Mouse (Mus musculus) intestine, postnatal 0 days (tissue): ENCODE results near the gene Rps6kl1. TPM values are rescaled to one million over a fixed set of nuclear protein-coding genes. Genes with fewer than 3 reads are reported as not detected.

Source experiments
- ATAC-seq: fragments of 200-750 bp; cut with Nextera tagmentation; 2 replicates; pipeline ENCODE4 v1.8.0; 2017; ENCODE audit warnings: mild to moderate bottlenecking, moderate TSS enrichment, moderate library complexity
- H3K27ac ChIP-seq: fragments of 300-500 bp; sonication (generic); 2 replicates; pipeline ENCODE4 v1.5.1; 2014; ENCODE audit warnings: mild to moderate bottlenecking, low read depth, low read length, moderate library complexity
- H3K27me3 ChIP-seq: fragments of 300-500 bp; sonication (generic); replicated peaks from 2 replicates; pipeline ENCODE4 v1.6.1; 2014; ENCODE audit warnings: low read length, mixed read lengths; ENCODE audit not compliant: control insufficient read depth, insufficient read depth
- H3K36me3 ChIP-seq: fragments of 300-500 bp; sonication (generic); 2 replicates; pipeline ENCODE4 v1.6.1; 2014; ENCODE audit warnings: mild to moderate bottlenecking, moderate library complexity; ENCODE audit not compliant: control insufficient read depth, insufficient read depth
- H3K4me1 ChIP-seq: fragments of 300-500 bp; sonication (generic); replicated peaks from 2 replicates; pipeline ENCODE4 v1.6.1; 2014; ENCODE audit warnings: antibody characterized with exemption, low read length, mixed read lengths; ENCODE audit not compliant: control insufficient read depth, insufficient read depth
- H3K4me2 ChIP-seq: fragments of 300-500 bp; sonication (generic); replicated peaks from 2 replicates; pipeline ENCODE4 v1.6.1; 2014; ENCODE audit warnings: low read depth, mild to moderate bottlenecking, moderate library complexity
- H3K4me3 ChIP-seq: fragments of 300-500 bp; sonication (generic); 2 replicates; pipeline ENCODE4 v1.5.1; 2014; ENCODE audit warnings: low read depth, low read length
- H3K9ac ChIP-seq: fragments of 300-500 bp; sonication (generic); 2 replicates; pipeline ENCODE4 v1.6.1; 2014; ENCODE audit warnings: mild to moderate bottlenecking, low read depth, low read length
- H3K9me3 ChIP-seq: fragments of 300-500 bp; sonication (generic); 2 replicates; pipeline ENCODE4 v1.6.1; 2016; ENCODE audit warnings: mixed run types; ENCODE audit not compliant: control insufficient read depth
- CTCF ChIP-seq: sonication (generic); IDR thresholded peaks from 2 replicates; pipeline ENCODE4 v1.5.1; 2016; ENCODE audit warnings: low read depth, mild to moderate bottlenecking, control low read depth, antibody characterized with exemption, moderate library complexity
- WGBS: fragments of 180-500 bp; shearing (Covaris S2); extraction: QIAGEN DNeasy Blood & Tissue Kit; methylation state at CpG from one replicate; pipeline ENCODE4 v1.1.7; 2014; 5-methylcytosine and 5-hydroxymethylcytosine counted together
- polyA plus RNA-seq: library from polyadenylated mRNA; unstranded; fragments of >200 nt; fragmentation: Nextera tagmentation; extraction: Ambion mirVana; gene quantifications from 2 replicates; pipeline ENCODE4 v1.2.1, GENCODE M21; 2015

Gene Rps6kl1
- polyA plus RNA-seq, 1 experiment from 2014 or later: 1.3 TPM

DNA sequence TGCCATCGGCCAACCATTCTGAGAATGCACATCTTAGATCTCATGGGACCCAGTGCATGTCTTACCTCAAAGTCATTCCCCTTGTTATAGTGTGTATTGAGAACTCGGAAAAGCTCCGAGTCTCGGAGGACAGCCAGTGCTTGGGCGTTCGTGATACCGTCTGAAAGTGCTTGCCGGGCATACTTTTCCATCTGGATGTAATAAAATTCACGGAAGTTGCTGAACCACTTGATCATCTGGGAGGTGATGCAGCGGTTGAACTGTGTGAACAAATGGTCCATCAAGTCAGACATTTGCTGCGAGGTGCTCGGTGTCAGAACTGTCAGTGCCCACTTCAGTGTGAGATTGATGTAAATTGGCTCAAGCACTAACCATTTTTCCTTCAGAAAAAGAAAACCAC lies 63.2 kb downstream of the Rps6kl1 start:
- H3K4me1 ChIP-seq: no peaks in the 10 kb centered on the region
- no peak for TF ChIP-seq CTCF
- no peaks in the 10 kb centered on the region for H3K9me3 ChIP-seq
- no peak overlapping the region for H3K4me3 ChIP-seq
- no peak overlapping the region for H3K27ac ChIP-seq
- H3K4me2 ChIP-seq: no peak overlapping the region
- no peaks in the 10 kb centered on the region for H3K27me3 ChIP-seq
- ATAC-seq: no peak
- 93% methylated on average over 12 of the region's 12 CpGs for WGBS
- no peak overlapping the region for H3K9ac ChIP-seq
- peaks cover 4% of the 10 kb centered on the region for H3K36me3 ChIP-seq

Other genes starting within 250 kb of the Rps6kl1 start
- 91.3 and 97.3 TPM in 2 replicates for gene Fcf1, start 180.4 kb downstream of the Rps6kl1 start, polyA plus RNA-seq
- 5.1 and 5.5 TPM in 2 replicates for gene Arel1, start 180.4 kb downstream of the Rps6kl1 start, polyA plus RNA-seq
- 12.4 and 12.8 TPM in 2 replicates for gene Ylpm1, start 154.9 kb downstream of the Rps6kl1 start, polyA plus RNA-seq
- 0.99 and 1.6 TPM in 2 replicates for gene Prox2, start 40.5 kb downstream of the Rps6kl1 start, polyA plus RNA-seq
- 119 and 125 TPM in 2 replicates for gene Dlst, start 40.4 kb downstream of the Rps6kl1 start, polyA plus RNA-seq
- 3.9 and 4.2 TPM in 2 replicates for gene Pgf, start 26.5 kb upstream of the Rps6kl1 start, polyA plus RNA-seq
- gene Eif2b2, start 68.2 kb upstream of the Rps6kl1 start, polyA plus RNA-seq: 44.5 and 44.9 TPM in 2 replicates
- gene Mlh3, start 119.3 kb upstream of the Rps6kl1 start, polyA plus RNA-seq: 2.5 and 3.0 TPM in 2 replicates
- gene Acyp1, start 137.2 kb upstream of the Rps6kl1 start, polyA plus RNA-seq: 50.3 and 51.9 TPM in 2 replicates
- 0.86 and 0.96 TPM in 2 replicates for gene Zc2hc1c, start 137.3 kb upstream of the Rps6kl1 start, polyA plus RNA-seq
- 10.2 and 10.3 TPM in 2 replicates for gene Nek9, start 188.1 kb upstream of the Rps6kl1 start, polyA plus RNA-seq
- gene Tmed10, start 223.6 kb upstream of the Rps6kl1 start, polyA plus RNA-seq: 328 TPM in 2 replicates